Mouse (Mus musculus) liver, embryonic 14.5 days (tissue): ENCODE data around the gene S100a16. TPM values are rescaled to one million over a fixed set of nuclear protein-coding genes. Genes with fewer than 3 reads are reported as not detected.

ENCODE experiments used
- ATAC-seq: fragments of 200-750 bp; cut with Nextera tagmentation; 2 replicates; pipeline ENCODE4 v1.8.0; 2017; ENCODE audit warnings: moderate number of reproducible peaks, mild to moderate bottlenecking, moderate library complexity; ENCODE audit not compliant: insufficient read depth
- DNase-seq, 3 experiments: peaks; one replicate each; pipeline ENCODE4 v3.0.0-alpha.2; 2012 to 2013; ENCODE audit warnings: low read depth in 3 of 3, low spot score in 3 of 3
- H3K27ac ChIP-seq: fragments of 300-500 bp; sonication (generic); 2 replicates; pipeline ENCODE4 v1.5.1; 2014; ENCODE audit warnings: moderate library complexity, mild to moderate bottlenecking, control low read depth, inconsistent platforms
- H3K27me3 ChIP-seq: fragments of 300-500 bp; sonication (generic); 2 replicates; pipeline ENCODE4 v1.6.1; 2014; ENCODE audit warnings: mild to moderate bottlenecking, low read length, moderate library complexity; ENCODE audit not compliant: control insufficient read depth, insufficient read depth
- H3K36me3 ChIP-seq: fragments of 300-500 bp; sonication (generic); replicated peaks from 2 replicates; pipeline ENCODE4 v1.6.1; 2014; ENCODE audit warnings: low read depth; ENCODE audit not compliant: control insufficient read depth, insufficient read depth
- H3K4me1 ChIP-seq, 2 experiments: fragments of 200-500 bp in 1 of 2; fragments of 300-500 bp in 1 of 2; sonication (generic) in 1 of 2; replicated peaks; 2 replicates each; pipeline ENCODE4 v1.6.1; 2012 to 2014; ENCODE audit warnings: antibody characterized with exemption in 1 of 2, inconsistent platforms in 1 of 2, low read length in 1 of 2; ENCODE audit not compliant: control insufficient read depth in 2 of 2, insufficient read depth in 2 of 2
- H3K4me2 ChIP-seq: fragments of 300-500 bp; sonication (generic); 2 replicates; pipeline ENCODE4 v1.6.1; 2014; ENCODE audit warnings: low read depth, mild to moderate bottlenecking, control low read depth, moderate library complexity
- H3K4me3 ChIP-seq, 2 experiments: fragments of 200-500 bp in 1 of 2; fragments of 300-500 bp in 1 of 2; sonication (generic) in 1 of 2; 2 replicates each; pipeline ENCODE4 v1.5.1; 2012 to 2014; ENCODE audit warnings: low read depth in 2 of 2, low read length in 2 of 2, mild to moderate bottlenecking in 2 of 2, control low read depth in 1 of 2, inconsistent platforms in 1 of 2, moderate library complexity in 1 of 2; ENCODE audit not compliant: insufficient read depth in 1 of 2
- H3K9ac ChIP-seq: fragments of 300-500 bp; sonication (generic); replicated peaks from 2 replicates; pipeline ENCODE4 v1.6.1; 2014; ENCODE audit warnings: mild to moderate bottlenecking, control low read depth, moderate library complexity
- H3K9me3 ChIP-seq: fragments of 300-500 bp; sonication (generic); 2 replicates; pipeline ENCODE4 v1.6.1; 2016; ENCODE audit warnings: low read length, mixed read lengths; ENCODE audit not compliant: control insufficient read depth
- CTCF ChIP-seq: IDR thresholded peaks from 2 replicates; pipeline ENCODE4 v1.5.1; 2016; ENCODE audit warnings: antibody characterized with exemption, low read depth, control low read depth
- EP300 ChIP-seq: IDR thresholded peaks from 2 replicates; pipeline ENCODE4 v1.6.1; 2016; ENCODE audit warnings: antibody characterized with exemption, low read depth
- WGBS: fragments of 180-500 bp; shearing (Covaris S2); extraction: QIAGEN DNeasy Blood & Tissue Kit; methylation state at CpG from one replicate; pipeline ENCODE4 v1.1.7; 2014; ENCODE audit not compliant: insufficient replicate concordance; 5-methylcytosine and 5-hydroxymethylcytosine counted together
- polyA plus RNA-seq, 2 experiments: library from polyadenylated mRNA; depleted of rRNA in 1 of 2; stranded (reverse) in 1 of 2; unstranded in 1 of 2; fragments of >200 nt; fragmentation: Nextera tagmentation in 1 of 2; extraction: Ambion mirVana in 1 of 2; gene quantifications; 2 replicates each; pipeline versions ENCODE4 v1.2.1 to v1.2.3; 2012 to 2014

S100a16 gene
- polyA plus RNA-seq, 2 experiments = 12.3 to 24.1 TPM

DNA sequence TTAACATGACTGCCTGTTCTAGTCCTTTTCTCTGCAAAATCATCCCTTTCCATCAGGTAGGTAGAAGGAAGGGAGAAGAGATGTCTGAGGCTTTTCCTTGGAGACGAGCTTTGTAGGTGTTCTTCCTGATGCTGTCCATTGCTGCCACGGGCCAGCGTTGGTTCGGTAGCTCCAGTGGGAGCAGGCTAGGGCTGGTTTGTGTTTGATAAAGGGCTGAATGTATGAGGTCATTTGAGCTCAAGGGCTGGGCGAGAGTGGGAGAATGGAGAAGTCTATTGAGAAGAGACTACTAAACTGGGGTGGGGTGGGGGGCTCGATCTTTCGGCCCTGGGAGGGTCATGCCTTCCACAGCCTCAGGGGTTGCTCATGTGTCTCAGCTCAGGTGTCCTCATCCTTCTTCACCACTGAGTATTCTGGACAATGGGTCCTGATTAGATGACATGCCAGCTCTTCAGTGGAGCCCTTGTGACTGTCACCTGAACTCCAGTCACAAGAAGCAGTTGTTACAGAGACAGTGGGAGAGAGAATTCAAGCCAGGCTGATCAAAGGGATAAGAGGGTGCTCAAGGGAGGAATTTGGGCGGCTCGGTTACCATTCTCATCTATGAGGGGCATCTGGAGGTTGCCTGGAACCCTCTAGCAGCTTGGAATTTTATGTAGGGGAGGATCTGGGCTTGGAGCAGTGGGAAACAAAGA lies 24.0 kb upstream of the S100a16 start:
- Histone ChIP-seq H3K4me3 (no peak overlapping the region), H3K9ac (no peak overlapping the region), H3K27me3 (no peaks in the 10 kb centered on the region; the same call in 1 of the 2 replicates), H3K4me2 (peak overlapping the region; percentile 98), H3K36me3 (no peaks in the 10 kb centered on the region), H3K4me1 (peaks cover 8 to 20% of the 10 kb centered on the region in 2 experiments), H3K9me3 (no peaks in the 10 kb centered on the region), H3K27ac (no peak overlapping the region)
- WGBS = 65% methylated on average over 9 of the region's 9 CpGs
- ATAC-seq (no peak), DNase-seq (no peak)
- TF ChIP-seq EP300 (no peak), CTCF (no peak)

DNA sequence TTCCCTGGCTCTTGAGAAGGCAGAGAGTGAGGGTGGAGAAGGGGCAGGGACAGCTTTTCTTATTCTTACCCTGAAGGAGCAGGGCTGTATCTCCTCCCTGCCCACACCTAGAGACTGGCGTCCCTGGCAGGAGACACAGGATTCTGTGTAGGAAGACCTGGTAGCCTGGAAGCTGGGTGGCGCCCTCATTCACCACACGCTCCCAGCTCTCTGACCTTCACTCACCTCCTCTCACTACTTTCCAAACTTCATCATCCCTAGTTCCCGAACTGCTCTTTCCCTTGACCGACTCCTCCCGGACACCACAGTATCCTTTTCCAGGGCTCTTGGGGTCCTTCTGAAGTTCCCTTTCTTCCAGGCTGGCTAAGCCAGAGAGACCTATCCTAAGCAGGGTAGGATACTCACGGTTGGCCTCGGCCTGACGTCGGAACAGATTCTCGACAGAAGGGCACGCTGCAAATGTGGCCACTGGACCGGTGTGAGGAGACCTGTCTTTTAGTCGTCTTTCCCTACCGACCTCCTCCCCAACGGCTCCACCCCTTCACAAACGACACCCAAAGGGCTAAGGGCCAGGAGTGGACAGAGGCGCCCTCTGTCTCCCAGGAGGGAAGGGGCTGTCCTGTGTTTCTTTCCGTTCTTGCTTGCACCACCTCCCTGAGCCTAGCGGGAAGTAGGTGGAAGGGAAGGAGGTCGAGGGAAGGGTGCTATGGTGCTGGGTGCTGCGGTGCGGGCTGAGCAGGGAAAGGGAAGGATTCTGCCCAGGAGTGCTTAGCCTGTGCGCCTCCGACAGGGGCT lies 23.1 kb upstream of the S100a16 start, which contains the start of the genes S100a1 and S100a13:
Gene S100a1, minus strand, starts transcription at position 597 of the 795 bp plus-strand sequence.
Gene S100a13, plus strand, starts transcription at position 640 of the 795 bp plus-strand sequence.
- ATAC-seq (peak; percentile 17), DNase-seq (peak in 1 of 3 experiments; percentile 45)
- peak within 1 kb of the TSS; percentile 54 to 66 for H3K4me3 ChIP-seq
- H3K4me2 ChIP-seq = peak within 1 kb of the TSS; percentile 98
- no peaks in the 10 kb centered on the region for H3K36me3 ChIP-seq
- peak; percentile 59 for TF ChIP-seq CTCF
- no peak for TF ChIP-seq EP300
- H3K27ac ChIP-seq = no peak within 1 kb of the TSS
- H3K9ac ChIP-seq = peak within 1 kb of the TSS; percentile 68
- WGBS = 3% methylated on average over 25 of the region's 25 CpGs
- H3K4me1 ChIP-seq = peaks cover 5 to 19% of the 10 kb centered on the region in 2 experiments
- no peaks in the 10 kb centered on the region; the same call in 1 of the 2 replicates for H3K27me3 ChIP-seq
- no peaks in the 10 kb centered on the region for H3K9me3 ChIP-seq

DNA sequence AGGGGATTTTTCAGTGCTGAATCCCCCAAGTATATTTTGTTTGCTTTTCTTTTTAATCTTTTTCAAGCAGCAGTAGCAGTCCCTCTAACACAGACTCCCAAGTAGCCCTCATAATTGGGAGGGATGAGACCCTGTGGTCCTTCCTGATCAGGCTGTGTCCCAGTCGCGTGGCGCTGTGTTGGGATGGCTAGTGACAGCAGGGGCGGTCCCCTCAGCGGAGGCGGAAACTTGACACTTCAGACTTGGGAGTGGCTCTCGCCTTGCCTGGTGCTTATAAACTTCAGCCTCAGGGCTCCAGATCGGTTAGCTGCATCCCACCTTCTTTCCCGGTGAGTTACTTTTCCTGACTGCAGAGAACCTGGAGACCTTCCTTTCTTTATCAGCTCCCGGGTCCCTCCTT lies 22.4 kb upstream of the S100a16 start:
- Histone ChIP-seq H3K9ac (peak overlapping the region; percentile 68), H3K27ac (no peak overlapping the region), H3K36me3 (no peaks in the 10 kb centered on the region), H3K4me2 (peak overlapping the region; percentile 98), H3K9me3 (no peaks in the 10 kb centered on the region), H3K4me1 (peaks cover 5 to 19% of the 10 kb centered on the region in 2 experiments), H3K27me3 (no peaks in the 10 kb centered on the region; the same call in 1 of the 2 replicates), H3K4me3 (peak overlapping the region; percentile 54 to 66)
- 0% methylated on average over 10 of the region's 10 CpGs for WGBS
- TF ChIP-seq EP300 = no peak
- TF ChIP-seq CTCF = no peak
- DNase-seq (peak; percentile 45 to 50 (median 47)), ATAC-seq (peak; percentile 77)

DNA sequence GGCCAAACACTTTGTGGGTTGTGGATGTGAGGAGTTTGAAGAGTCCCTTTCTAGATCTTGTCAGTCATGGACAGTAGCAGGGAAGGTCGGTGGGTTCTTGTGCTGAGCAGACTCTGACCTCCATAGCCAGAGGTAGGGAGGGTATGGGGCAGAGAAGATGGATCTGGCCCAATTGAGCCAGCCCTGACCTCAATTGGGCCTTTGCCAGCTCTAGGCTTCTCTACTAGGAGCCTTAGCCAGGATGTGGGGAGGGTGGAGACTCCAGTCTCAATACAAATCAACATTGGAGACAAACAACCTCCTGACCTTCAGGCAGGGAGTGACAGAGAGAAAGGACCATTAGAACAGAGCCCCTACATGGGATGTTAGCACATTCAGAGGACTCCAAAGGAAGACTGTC lies 21.8 kb upstream of the S100a16 start:
- ATAC-seq (no peak), DNase-seq (no peak)
- Histone ChIP-seq H3K27me3 (no peaks in the 10 kb centered on the region; the same call in 1 of the 2 replicates), H3K4me3 (peak overlapping the region; percentile 54 to 66), H3K4me1 (peaks cover 5 to 19% of the 10 kb centered on the region in 2 experiments), H3K9me3 (no peaks in the 10 kb centered on the region), H3K4me2 (peak overlapping the region; percentile 98), H3K36me3 (no peaks in the 10 kb centered on the region), H3K9ac (peak overlapping the region; percentile 68), H3K27ac (no peak overlapping the region)
- TF ChIP-seq CTCF = no peak
- no peak for TF ChIP-seq EP300
- WGBS = 25% methylated on average over 1 of the region's 1 CpGs

DNA sequence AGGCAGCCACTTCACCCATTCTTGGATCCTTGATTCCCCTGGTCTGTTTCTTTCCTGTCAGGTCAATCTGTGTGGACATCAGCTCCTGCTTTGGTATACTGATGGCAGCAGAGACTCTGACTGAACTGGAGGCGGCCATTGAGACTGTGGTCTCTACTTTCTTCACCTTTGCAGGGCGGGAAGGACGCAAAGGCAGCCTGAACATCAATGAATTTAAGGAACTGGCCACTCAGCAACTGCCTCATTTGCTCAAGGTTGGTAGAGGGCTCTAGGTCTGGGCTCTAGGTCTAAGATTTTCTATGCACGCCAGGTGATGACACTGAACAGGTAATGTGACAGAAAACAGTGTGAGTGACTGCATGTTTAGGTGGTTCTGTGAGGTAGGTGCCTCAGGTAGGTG lies 21.3 kb upstream of the S100a16 start:
- H3K27me3 ChIP-seq = no peaks in the 10 kb centered on the region; the same call in 1 of the 2 replicates
- no peak overlapping the region for H3K4me2 ChIP-seq
- H3K36me3 ChIP-seq = no peaks in the 10 kb centered on the region
- TF ChIP-seq EP300 = no peak
- no peak for TF ChIP-seq CTCF
- H3K4me3 ChIP-seq = no peak overlapping the region
- ATAC-seq = no peak
- WGBS = 87% methylated on average over 4 of the region's 4 CpGs
- H3K4me1 ChIP-seq = peaks cover 5 to 19% of the 10 kb centered on the region in 2 experiments
- no peaks in the 10 kb centered on the region for H3K9me3 ChIP-seq
- DNase-seq = no peak
- H3K9ac ChIP-seq = no peak overlapping the region
- no peak overlapping the region for H3K27ac ChIP-seq
